8 mouse cellular contexts compared by ENCODE assay signal in the genomic region with DNA sequence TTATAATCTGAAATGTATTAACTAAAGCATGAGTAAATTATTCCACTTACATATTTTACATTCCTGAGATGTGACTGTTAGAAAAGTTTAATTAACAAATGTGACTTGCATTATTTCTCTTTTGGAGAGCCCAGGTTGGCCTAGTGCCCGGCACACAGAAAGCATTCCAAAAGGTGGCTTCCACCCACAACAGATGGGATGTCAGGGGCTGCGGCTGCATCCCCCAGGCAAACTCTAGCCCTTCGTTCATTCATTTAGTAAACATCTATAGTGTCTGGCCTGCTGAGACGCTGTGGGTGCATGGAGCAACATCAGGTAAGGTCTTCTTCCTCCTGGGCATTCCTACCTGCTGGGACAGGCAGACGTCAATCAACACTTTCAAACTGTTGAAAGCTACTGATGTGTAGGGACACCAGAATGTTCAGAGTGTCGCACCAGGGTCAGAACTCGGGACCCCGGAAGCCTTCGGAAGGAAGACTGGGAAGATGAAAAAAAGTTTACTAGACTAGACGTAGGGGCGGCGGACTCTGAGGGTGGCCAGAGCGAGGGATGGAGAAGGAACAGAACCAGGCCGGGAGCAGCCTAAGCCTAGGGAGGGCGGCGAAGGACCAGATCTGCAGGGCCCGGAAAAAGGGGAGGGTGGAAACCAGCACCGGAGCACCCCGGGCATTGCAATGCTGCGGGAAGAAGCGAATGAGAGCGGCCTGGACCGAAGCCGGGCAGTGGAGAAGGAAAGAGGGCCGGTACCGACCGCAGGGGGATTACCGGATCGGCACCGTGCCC. TPM values are rescaled to one million over a fixed set of nuclear protein-coding genes. Genes with fewer than 3 reads are reported as not detected.
A peak's percentile ranks its signal among the peaks of the same experiment; 100 is the strongest.
DNase-seq lines count a peak whose midpoint lies in the region; ATAC-seq and TF ChIP-seq lines count a peak whose summit lies in the region.

No protein-coding gene starts in this region.

- no peaks in the 10 kb centered on the region for H3K9me3 ChIP-seq in MEL (replicated peaks; ENCODE audit: insufficient read depth, low read length)
- no peaks in the 10 kb centered on the region for H3K9me3 ChIP-seq in forebrain, embryonic 11.5 days (ENCODE audit: control insufficient read depth, low read length)
- H3K9me3 ChIP-seq in limb, embryonic 15.5 days = no peaks in the 10 kb centered on the region
- H3K9me3 ChIP-seq in neural tube, embryonic 11.5 days (ENCODE audit: control insufficient read depth, low read length) = no peaks in the 10 kb centered on the region

- H3K79me2 ChIP-seq in heart, adult 2 months (replicated peaks; ENCODE audit: control insufficient read depth, insufficient read depth, low read length) = peaks cover 3% of the 10 kb centered on the region
- H3K79me2 ChIP-seq in MEL (ENCODE audit: control insufficient read depth, insufficient read depth, low read length, poor library complexity) = peaks cover 20% of the 10 kb centered on the region

- TF ChIP-seq EP300 in heart, adult 2 months (IDR thresholded peaks at IDR 0.05; ENCODE audit: insufficient read depth, low read depth, low read length) = no peak
- no peak for TF ChIP-seq EP300 in MEL (IDR thresholded peaks at IDR 0.05; ENCODE audit: low read depth in 1 of 2, low read length in 2 of 2)

- H3K4me3 ChIP-seq in heart, adult 2 months = peak overlapping the region; percentile 99
- H3K4me3 ChIP-seq in MEL (ENCODE audit: control insufficient read depth in 1 of 2, insufficient read depth in 1 of 2, low read depth in 2 of 2, low read length in 2 of 2) = peak overlapping the region; percentile 66 to 92
- peak overlapping the region; percentile 54 for H3K4me3 ChIP-seq in forebrain, embryonic 11.5 days (ENCODE audit: low read depth, low read length)
- peak overlapping the region; percentile 88 for H3K4me3 ChIP-seq in limb, embryonic 15.5 days
- H3K4me3 ChIP-seq in neural tube, embryonic 11.5 days (ENCODE audit: low read depth, low read length) = peak overlapping the region; percentile 89

- TF ChIP-seq RAD21 in MEL (IDR thresholded peaks at IDR 0.05; ENCODE audit: low read depth, low read length) = no peak

- no peak for TF ChIP-seq CTCF in heart, adult 2 months (IDR thresholded peaks at IDR 0.05)
- TF ChIP-seq CTCF in MEL (IDR thresholded peaks at IDR 0.05 in 2 of 3, conservative IDR thresholded peaks at IDR 0.05 in 1 of 3; ENCODE audit: control insufficient read depth in 1 of 3, insufficient read depth in 1 of 3, low read depth in 2 of 3, low read length in 3 of 3, poor library complexity in 1 of 3, severe bottlenecking in 1 of 3) = no peak

- H3K4me1 ChIP-seq in heart, adult 2 months (ENCODE audit: control insufficient read depth, insufficient read depth, low read length) = peaks cover 28% of the 10 kb centered on the region
- H3K4me1 ChIP-seq in MEL (ENCODE audit: control insufficient read depth in 1 of 2, insufficient read depth in 2 of 2, low read length in 2 of 2) = peaks cover 9 to 55% of the 10 kb centered on the region in 2 experiments
- H3K4me1 ChIP-seq in forebrain, embryonic 11.5 days (replicated peaks; ENCODE audit: control insufficient read depth, insufficient read depth, low read length) = peaks cover 14% of the 10 kb centered on the region
- H3K4me1 ChIP-seq in limb, embryonic 15.5 days = peaks cover 53% of the 10 kb centered on the region
- peaks cover 40% of the 10 kb centered on the region for H3K4me1 ChIP-seq in neural tube, embryonic 11.5 days (ENCODE audit: control insufficient read depth, insufficient read depth, low read length)

- TF ChIP-seq POLR2A in heart, adult 2 months (IDR thresholded peaks at IDR 0.05; ENCODE audit: insufficient read depth, low read depth, low read length) = no peak
- TF ChIP-seq POLR2A in MEL (IDR thresholded peaks at IDR 0.05; ENCODE audit: control insufficient read depth in 1 of 2, insufficient read depth in 1 of 2, low read depth in 1 of 2, low read length in 2 of 2, poor library complexity in 1 of 2) = no peak

- H3K27ac ChIP-seq in heart, adult 2 months = peak overlapping the region; percentile 74
- no peak overlapping the region for H3K27ac ChIP-seq in MEL (ENCODE audit: control insufficient read depth, low read depth, low read length)
- H3K27ac ChIP-seq in forebrain, embryonic 11.5 days (ENCODE audit: low read depth, low read length) = no peak overlapping the region
- H3K27ac ChIP-seq in limb, embryonic 15.5 days = peak overlapping the region; percentile 81
- H3K27ac ChIP-seq in neural tube, embryonic 11.5 days (ENCODE audit: low read depth, low read length) = no peak overlapping the region

- H3K4me2 ChIP-seq in forebrain, embryonic 11.5 days (ENCODE audit: low read depth, low read length, severe bottlenecking) = peak overlapping the region; percentile 93
- peak overlapping the region; percentile 91 for H3K4me2 ChIP-seq in limb, embryonic 15.5 days
- peak overlapping the region; percentile 91 for H3K4me2 ChIP-seq in neural tube, embryonic 11.5 days (ENCODE audit: low read depth)

- H3K27me3 ChIP-seq in heart, adult 2 months (ENCODE audit: control insufficient read depth, insufficient read depth, low read length) = no peaks in the 10 kb centered on the region
- H3K27me3 ChIP-seq in MEL (ENCODE audit: control insufficient read depth in 1 of 2, insufficient read depth in 2 of 2, low read length in 2 of 2) = no peaks in the 10 kb centered on the region
- H3K27me3 ChIP-seq in forebrain, embryonic 11.5 days (ENCODE audit: control insufficient read depth, insufficient read depth, low read length) = no peaks in the 10 kb centered on the region; the same call in 1 of the 2 replicates
- H3K27me3 ChIP-seq in limb, embryonic 15.5 days = 0 out of 2 replicates have a peak, but pooled peaks cover 2% of the 10 kb centered on the region
- no peaks in the 10 kb centered on the region for H3K27me3 ChIP-seq in neural tube, embryonic 11.5 days (ENCODE audit: control insufficient read depth, insufficient read depth, low read length)

- under 1% methylated on average over 30 of the region's 30 CpGs for WGBS in heart, adult 2 months
- 1% methylated on average over 29 of the region's 30 CpGs for WGBS in forebrain, embryonic 11.5 days
- WGBS in limb, embryonic 15.5 days = under 1% methylated on average over 30 of the region's 30 CpGs
- 2% methylated on average over 30 of the region's 30 CpGs for whole genome bisulfite sequencing in neural tube, embryonic 11.5 days

- H3K9ac ChIP-seq in heart, adult 2 months (ENCODE audit: low read depth, low read length) = peak overlapping the region; percentile 89
- H3K9ac ChIP-seq in MEL (ENCODE audit: control insufficient read depth, low read depth, low read length, poor library complexity, severe bottlenecking) = peak overlapping the region; percentile 87
- peak overlapping the region; percentile 73 for H3K9ac ChIP-seq in forebrain, embryonic 11.5 days (ENCODE audit: low read length)
- peak overlapping the region; percentile 80 for H3K9ac ChIP-seq in limb, embryonic 15.5 days
- H3K9ac ChIP-seq in neural tube, embryonic 11.5 days (ENCODE audit: low read length) = peak overlapping the region; percentile 86

- no peak for DNase-seq in heart, adult 2 months
- DNase-seq in heart, adult 11 months = no peak
- DNase-seq in MEL (ENCODE audit: low read depth, low spot score) = peak; percentile 35
- DNase-seq in forebrain, embryonic 11.5 days (ENCODE audit: low spot score) = no peak
- no peak for DNase-seq in neural tube, embryonic 11.5 days (ENCODE audit: low spot score)
- DNase-seq in urinary bladder, postnatal 14 days (ENCODE audit: low spot score) = no peak

- ATAC-seq in forebrain, embryonic 11.5 days (replicated peaks; ENCODE audit: low FRiP score) = no peak; the same call in 1 of the 2 replicates
- no peak; the same call in 1 of the 2 replicates for ATAC-seq in limb, embryonic 15.5 days (ENCODE audit: insufficient number of reproducible peaks, low FRiP score, low TSS enrichment, low read depth)
- peak; percentile 43 for ATAC-seq in neural tube, embryonic 11.5 days (ENCODE audit: insufficient read depth, low FRiP score, low TSS enrichment)
- ATAC-seq in granulocyte monocyte progenitor cell, adult 5-6 weeks (replicated peaks; ENCODE audit: poor library complexity, severe bottlenecking) = no peak

- intact Hi-C loops in heart, adult 2 months (cut with DNase I) = loop anchor here (5.0 kb wide), 1 partner anchor 38 kb away; the partner anchor contains the start of gene Slc35c2

- H3K36me3 ChIP-seq in heart, adult 2 months (ENCODE audit: control insufficient read depth, insufficient read depth, low read length) = no peaks in the 10 kb centered on the region
- H3K36me3 ChIP-seq in MEL (ENCODE audit: control insufficient read depth in 1 of 2, insufficient read depth in 2 of 2, low read length in 2 of 2) = peaks cover 0 to 34% of the 10 kb centered on the region in 2 experiments; a peak in 2 of 4 replicates
- no peaks in the 10 kb centered on the region; the same call in 1 of the 2 replicates for H3K36me3 ChIP-seq in forebrain, embryonic 11.5 days (ENCODE audit: control insufficient read depth, insufficient read depth, low read length)
- H3K36me3 ChIP-seq in limb, embryonic 15.5 days = no peaks in the 10 kb centered on the region; the same call in 1 of the 2 replicates
- no peaks in the 10 kb centered on the region for H3K36me3 ChIP-seq in neural tube, embryonic 11.5 days (ENCODE audit: control insufficient read depth, insufficient read depth, low read length)

RNA-seq across cellular contexts. Expression of gene Elmo2, which starts 0.6 kb away (rescaled TPM):
- 10 to 100 TPM; 13.9 to 14.8 TPM for total RNA-seq in heart, adult 2 months (2021)
- 36.3 and 39.0 TPM in 2 replicates for polyA plus RNA-seq in heart, adult 2 months (2012; rRNA removed)
- total RNA-seq in MEL (2012; rRNA removed) = 16.5 and 17.4 TPM in 2 replicates
- polyA plus RNA-seq in MEL (2012; ENCODE audit: insufficient read depth in 1 of 2, insufficient read length in 2 of 2, low read depth in 1 of 2, low replicate concordance in 2 of 2, missing spikeins in 1 of 2) = 10 to 100 TPM in 1 of 2 experiments, not detected in 1; 27.6 TPM
- polyA plus RNA-seq in forebrain, embryonic 11.5 days (2014; fragmentation: Nextera tagmentation; extraction: Ambion mirVana) = 95.4 and 108 TPM in 2 replicates
- polyA plus RNA-seq in limb, embryonic 15.5 days (2015; fragmentation: Nextera tagmentation; extraction: Ambion mirVana) = 77.4 and 80.9 TPM in 2 replicates
- polyA plus RNA-seq in neural tube, embryonic 11.5 days (2014; fragmentation: Nextera tagmentation; extraction: Ambion mirVana) = 89.0 and 97.7 TPM in 2 replicates
- 53.2 and 57.9 TPM in 2 replicates for total RNA-seq in granulocyte monocyte progenitor cell, adult 5-6 weeks (2014; fragmentation: Nextera tagmentation)
- 28.5 and 38.8 TPM in 2 replicates for total RNA-seq in granulocyte monocyte progenitor cell, adult 5-6 weeks (2017)

RNA-seq across cellular contexts. Expression of gene Slc35c2, which starts 38.0 kb away (rescaled TPM):
- 10 to 100 TPM; 15.9 to 18.1 TPM for total RNA-seq in heart, adult 2 months (2021)
- 43.6 and 46.4 TPM in 2 replicates for polyA plus RNA-seq in heart, adult 2 months (2012; rRNA removed)
- 57.9 and 64.9 TPM in 2 replicates for total RNA-seq in MEL (2012; rRNA removed)
- polyA plus RNA-seq in MEL (2012; ENCODE audit: insufficient read depth in 1 of 2, insufficient read length in 2 of 2, low read depth in 1 of 2, low replicate concordance in 2 of 2, missing spikeins in 1 of 2) = 100 to 1,000 TPM in 1 of 2 experiments, not detected in 1; 121 TPM
- 54.3 and 62.7 TPM in 2 replicates for polyA plus RNA-seq in forebrain, embryonic 11.5 days (2014; fragmentation: Nextera tagmentation; extraction: Ambion mirVana)
- polyA plus RNA-seq in limb, embryonic 15.5 days (2015; fragmentation: Nextera tagmentation; extraction: Ambion mirVana) = 53.3 and 61.8 TPM in 2 replicates
- 47.3 and 48.2 TPM in 2 replicates for polyA plus RNA-seq in neural tube, embryonic 11.5 days (2014; fragmentation: Nextera tagmentation; extraction: Ambion mirVana)
- total RNA-seq in granulocyte monocyte progenitor cell, adult 5-6 weeks (2014; fragmentation: Nextera tagmentation) = 90.6 and 93.9 TPM in 2 replicates
- total RNA-seq in granulocyte monocyte progenitor cell, adult 5-6 weeks (2017) = 79.6 and 89.9 TPM in 2 replicates

RNA-seq across cellular contexts. Expression of gene Zfp663, which starts 42.8 kb away (rescaled TPM):
- not detected for total RNA-seq in heart, adult 2 months (2021)
- not detected in 2 replicates for polyA plus RNA-seq in heart, adult 2 months (2012; rRNA removed)
- not detected in 2 replicates for total RNA-seq in MEL (2012; rRNA removed)
- under 1 TPM in 1 of 2 experiments, not detected in 1; 0.18 TPM for polyA plus RNA-seq in MEL (2012; ENCODE audit: insufficient read depth in 1 of 2, insufficient read length in 2 of 2, low read depth in 1 of 2, low replicate concordance in 2 of 2, missing spikeins in 1 of 2)
- polyA plus RNA-seq in forebrain, embryonic 11.5 days (2014; fragmentation: Nextera tagmentation; extraction: Ambion mirVana) = 4.7 and 5.8 TPM in 2 replicates
- polyA plus RNA-seq in limb, embryonic 15.5 days (2015; fragmentation: Nextera tagmentation; extraction: Ambion mirVana) = 0.30 and 0.58 TPM in 2 replicates
- polyA plus RNA-seq in neural tube, embryonic 11.5 days (2014; fragmentation: Nextera tagmentation; extraction: Ambion mirVana) = 5.1 and 6.1 TPM in 2 replicates
- not detected in 2 replicates for total RNA-seq in granulocyte monocyte progenitor cell, adult 5-6 weeks (2014; fragmentation: Nextera tagmentation)
- not detected in 2 replicates for total RNA-seq in granulocyte monocyte progenitor cell, adult 5-6 weeks (2017)

Comparison
In these comparisons a context has a peak if more than half of its experiments do, and no peak if none do; other contexts are left out.
1. H3K27ac ChIP-seq: peak in heart, adult 2 months (single experiment) and limb, embryonic 15.5 days (single experiment); none in MEL (single experiment), forebrain, embryonic 11.5 days (single experiment) and neural tube, embryonic 11.5 days (single experiment).
2. Peak in every context shown above with its lines, with median percentiles within 50 percentile points of each other: H3K4me3 ChIP-seq, H3K9ac ChIP-seq and H3K4me2 ChIP-seq.